Mouse (Mus musculus) retina, adult 2 months (tissue): ENCODE results near the gene 2310061I04Rik.
A peak's percentile ranks its signal among the peaks of the same experiment; 100 is the strongest.

Experiments used
- DNase-seq: peaks from one replicate; pipeline ENCODE4 v3.0.0-alpha.2; 2012; ENCODE audit warnings: low read depth, low spot score

The 2310061I04Rik gene

DNA sequence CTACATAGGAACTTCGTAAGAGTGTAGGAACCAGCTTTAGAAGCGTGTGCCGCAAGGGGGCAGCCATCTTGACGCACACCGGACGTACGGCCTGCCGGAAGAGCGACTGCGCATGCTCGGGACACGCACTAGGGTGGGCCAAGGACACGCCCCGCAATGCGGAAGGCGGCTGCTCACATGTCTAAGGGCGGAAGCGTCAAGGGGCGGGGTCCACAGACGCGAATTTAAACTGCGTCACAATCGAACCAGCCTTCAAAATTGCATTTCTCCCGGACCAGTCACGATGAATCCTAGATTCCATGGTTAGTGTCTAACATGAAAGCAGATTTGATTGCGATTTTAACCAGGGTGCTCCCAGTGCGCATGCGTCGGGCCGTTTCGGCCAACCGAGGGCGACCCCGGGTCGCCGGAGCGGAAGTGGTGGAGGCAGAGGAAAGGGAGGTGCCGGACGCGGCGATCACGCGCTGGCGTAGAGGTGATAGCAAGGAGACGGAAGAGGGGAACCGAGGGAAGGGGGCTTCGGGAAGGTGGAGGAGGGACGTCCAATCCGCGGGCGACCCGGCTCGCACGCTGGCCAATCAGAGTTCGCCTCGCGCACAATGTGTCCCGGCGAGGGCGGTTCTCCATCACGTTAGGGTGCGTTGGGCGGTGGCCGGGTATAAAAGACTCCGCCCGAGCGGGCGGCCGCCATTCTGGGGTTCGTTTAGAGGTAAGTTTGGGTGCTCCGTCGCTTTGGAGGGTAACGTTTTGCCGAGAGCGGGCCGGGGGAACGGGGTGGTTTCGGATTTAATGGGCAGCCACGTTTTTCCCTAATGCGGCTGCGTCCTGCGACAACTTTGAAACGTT is 19.3 kb upstream of the 2310061I04Rik start, which contains the start of the genes Mrps18b and Ppp1r10:
Gene Mrps18b, minus strand, starts transcription at position 93 of the 846 bp plus-strand sequence.
Gene Ppp1r10, plus strand, starts transcription at position 138 of the 846 bp plus-strand sequence.
- peak; percentile 99 for DNase-seq

DNA sequence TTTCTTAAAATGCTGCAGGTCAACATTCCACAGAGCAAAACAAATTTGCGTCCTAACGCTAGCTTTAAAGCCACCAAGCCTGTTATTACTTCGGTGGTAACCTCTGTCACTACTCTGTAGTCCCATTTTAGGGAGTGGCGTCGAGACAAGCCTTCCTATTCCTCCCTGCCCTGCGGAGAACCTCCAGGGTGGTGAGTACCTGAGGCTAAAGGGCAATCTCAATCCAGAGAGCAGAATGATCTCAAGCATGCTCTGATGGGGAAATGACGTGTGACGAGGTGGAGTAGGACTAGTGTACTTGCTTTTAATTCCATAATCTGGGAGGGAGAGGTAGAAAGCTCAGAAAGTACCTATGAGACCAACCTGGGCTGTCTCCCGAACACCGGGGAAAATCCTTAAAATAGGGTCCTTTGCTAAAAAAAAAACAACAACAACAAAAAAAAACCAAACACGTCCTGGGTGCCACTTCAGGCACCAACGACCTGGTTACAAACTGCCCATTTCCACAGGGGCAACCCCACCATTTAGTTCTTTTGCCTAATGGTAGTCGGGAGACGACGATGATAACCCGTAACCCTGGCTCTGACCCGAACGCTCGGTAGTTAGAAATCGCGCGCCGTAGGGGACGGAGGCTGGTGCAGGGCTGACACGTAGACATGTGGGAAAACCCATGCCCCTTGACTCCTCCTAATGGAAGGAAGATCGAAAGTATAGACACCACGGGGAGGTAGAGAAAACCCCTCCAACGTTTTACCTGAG is 18.5 kb upstream of the 2310061I04Rik start:
- no peak for DNase-seq

GRCm38 (mm10) chr17:35914975-35915374 is 17.7 kb upstream of the 2310061I04Rik start:
- no peak for DNase-seq

- peak; percentile 78 for DNase-seq
Observed at GRCm38 (mm10) chr17:35909919-35910369, 12.7 kb upstream of the 2310061I04Rik start, which contains the start of gene Atat1. TSS of gene Atat1 (minus strand) at chr17:35910075.

GRCm38 (mm10) chr17:35909186-35909918 is 12.1 kb upstream of the 2310061I04Rik start:
- no peak for DNase-seq

- no peak for DNase-seq
Observed at GRCm38 (mm10) chr17:35907609-35908008, 10.4 kb upstream of the 2310061I04Rik start.

GRCm38 (mm10) chr17:35905587-35905986 is 8.4 kb upstream of the 2310061I04Rik start:
- DNase-seq, result no peak

DNA sequence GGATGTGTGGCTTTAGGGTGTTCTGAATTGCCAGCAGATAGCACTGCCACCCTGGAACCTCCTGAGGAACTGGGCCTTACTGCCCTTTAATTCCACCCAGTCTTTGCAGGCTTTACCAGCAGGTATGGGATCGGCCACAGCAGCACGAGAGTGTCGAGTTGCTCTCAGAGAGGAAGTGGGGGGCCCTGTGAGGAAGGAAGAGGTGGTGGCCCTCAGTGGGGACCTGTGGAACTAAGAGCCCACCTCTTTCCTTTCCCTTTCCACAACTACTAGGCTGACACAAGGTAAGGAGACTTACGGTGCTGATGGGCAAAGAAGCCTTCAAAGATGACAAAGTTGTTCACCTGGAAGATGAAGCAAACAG is 6.7 kb upstream of the 2310061I04Rik start:
- DNase-seq, result no peak

DNA sequence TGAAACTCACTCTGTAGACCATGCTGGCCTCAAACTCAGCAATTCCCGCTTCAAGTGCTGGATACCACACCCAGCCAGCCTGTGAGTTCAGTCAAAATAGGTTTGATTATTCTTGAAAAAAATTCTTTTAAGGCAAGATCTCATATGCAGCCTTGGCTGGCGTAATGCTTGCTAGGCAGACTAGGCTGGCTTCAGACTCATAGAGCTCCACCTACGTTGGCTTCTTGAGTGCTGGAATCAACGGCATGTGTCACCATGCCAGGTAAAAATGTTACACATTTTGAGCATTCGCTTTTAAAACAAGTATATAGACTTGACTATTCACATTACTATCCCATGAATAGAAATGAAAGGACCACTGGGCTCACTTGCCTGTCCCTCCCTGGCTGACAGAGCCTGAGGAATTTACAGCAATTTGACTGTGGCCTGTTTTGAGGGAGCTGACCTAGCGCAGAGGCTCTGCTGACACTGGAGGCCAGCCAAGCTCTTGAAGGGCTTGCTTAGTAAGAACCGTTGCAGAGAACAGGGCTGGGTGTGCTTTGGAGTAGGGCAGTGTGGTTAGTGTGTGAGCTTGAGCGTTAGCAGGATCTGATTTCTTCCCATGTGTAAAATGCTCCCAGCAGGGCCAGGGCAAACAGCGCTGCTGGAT is 6.2 kb upstream of the 2310061I04Rik start:
- DNase-seq, result no peak

- no peak for DNase-seq
Observed at GRCm38 (mm10) chr17:35900636-35901035, 3.4 kb upstream of the 2310061I04Rik start.

DNA sequence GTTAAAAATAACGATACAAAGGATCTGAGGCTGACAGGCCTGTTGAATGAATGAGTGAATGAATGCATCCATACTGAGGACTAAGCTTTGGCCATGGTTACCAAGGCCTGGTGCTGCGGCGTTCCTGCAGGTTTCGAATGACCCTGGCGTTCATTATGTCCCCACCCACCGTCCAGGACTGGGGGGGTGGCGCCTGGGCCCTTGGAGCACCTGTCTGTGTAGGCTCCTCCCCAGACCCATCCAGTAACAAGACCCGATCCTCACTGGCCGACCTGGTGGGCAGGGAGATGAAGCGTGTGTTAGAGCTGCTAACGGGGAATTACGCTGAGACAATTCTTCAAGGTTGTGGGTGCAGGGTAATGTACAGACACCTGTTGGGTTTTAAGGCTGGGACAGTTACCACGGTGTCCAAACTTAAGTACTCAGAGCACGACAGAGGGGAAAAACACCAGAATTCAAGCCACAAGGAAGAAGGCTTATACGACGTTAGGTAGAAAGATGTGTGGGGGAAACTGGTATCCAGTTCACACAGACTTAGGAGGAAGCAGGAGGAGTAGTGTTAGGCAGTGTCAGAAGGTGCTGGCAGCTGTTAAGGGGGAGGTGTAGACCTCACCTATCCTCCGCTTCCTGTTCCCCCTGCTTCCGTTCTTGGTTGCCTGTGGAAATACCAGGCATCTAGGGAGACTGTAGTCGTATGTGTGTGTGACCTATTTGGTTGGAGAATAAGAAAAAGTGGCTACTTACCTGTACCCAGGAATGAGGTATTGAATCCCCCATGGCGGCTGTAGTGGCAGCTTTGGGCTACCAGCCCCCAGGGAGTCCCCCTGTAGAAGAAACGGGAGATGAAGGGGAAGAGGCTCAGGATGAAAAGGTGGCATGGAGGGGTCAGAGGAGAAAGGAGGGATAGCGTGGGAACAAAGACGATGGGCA is 678 bp upstream of the 2310061I04Rik start:
- DNase-seq, result no peak

GRCm38 (mm10) chr17:35887725-35888124 is 9.5 kb downstream of the 2310061I04Rik start:
- DNase-seq, result no peak

DNA sequence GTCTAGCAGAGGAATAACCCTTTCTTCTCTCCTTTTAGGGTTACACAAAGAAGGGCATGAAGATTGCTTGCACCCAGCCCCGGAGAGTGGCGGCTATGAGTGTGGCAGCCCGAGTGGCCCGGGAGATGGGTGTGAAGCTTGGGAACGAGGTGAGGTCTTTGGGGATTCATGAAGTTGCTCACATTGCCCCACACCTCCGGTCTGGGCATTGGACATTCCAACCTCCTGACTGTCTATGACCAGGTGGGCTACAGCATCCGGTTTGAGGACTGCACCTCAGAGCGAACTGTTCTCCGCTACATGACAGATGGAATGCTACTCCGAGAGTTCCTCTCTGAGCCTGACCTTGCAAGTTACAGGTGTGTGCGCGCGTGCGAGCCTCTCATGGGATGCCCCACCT is 13.5 kb downstream of the 2310061I04Rik start:
- DNase-seq, result no peak

GRCm38 (mm10) chr17:35882924-35883323 is 14.3 kb downstream of the 2310061I04Rik start:
- DNase-seq, result no peak

DNA sequence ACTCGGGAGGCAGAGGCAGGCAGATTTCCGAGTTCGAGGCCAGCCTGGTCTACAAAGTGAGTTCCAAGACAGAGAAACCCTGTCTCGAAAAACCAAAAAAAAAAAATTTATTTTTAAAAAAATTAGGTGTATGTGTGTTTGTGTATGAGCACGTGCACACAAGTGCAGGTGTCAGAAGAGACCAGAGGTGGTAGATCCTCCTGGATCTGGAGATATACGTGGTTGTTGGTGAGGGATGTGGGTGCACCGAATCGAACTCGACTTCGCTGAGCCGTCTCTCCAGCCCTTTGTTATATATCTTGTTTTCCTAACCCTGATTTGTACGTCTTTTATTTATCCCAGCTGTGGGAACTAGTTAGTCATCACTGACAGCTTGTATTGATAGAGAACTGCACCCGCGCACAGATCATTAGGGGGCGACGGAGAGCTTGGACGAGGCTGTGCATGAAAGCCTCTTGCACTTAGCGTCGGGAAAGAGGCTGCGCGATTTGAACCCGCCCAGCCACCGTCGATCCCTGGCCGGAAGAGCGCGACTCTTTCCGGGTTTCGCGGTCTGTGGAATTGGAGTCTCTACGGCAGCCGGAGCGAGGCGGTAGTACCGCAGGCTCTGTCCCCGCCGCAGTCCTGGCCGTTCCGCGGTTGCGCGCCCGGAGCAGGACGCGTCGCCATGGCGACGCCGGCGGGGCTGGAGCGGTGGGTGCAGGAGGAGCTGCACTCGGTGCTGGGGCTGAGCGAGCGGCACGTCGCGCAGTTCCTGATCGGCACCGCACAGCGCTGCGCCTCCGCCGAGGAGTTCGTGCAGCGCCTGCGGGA is 17.8 kb downstream of the 2310061I04Rik start, which contains the start of gene Dhx16:
Gene Dhx16, plus strand, starts transcription at position 575 of the 813 bp plus-strand sequence.
- DNase-seq, result peak; percentile 91

GRCm38 (mm10) chr17:35874721-35875120 is 22.5 kb downstream of the 2310061I04Rik start:
- DNase-seq, result no peak

DNA sequence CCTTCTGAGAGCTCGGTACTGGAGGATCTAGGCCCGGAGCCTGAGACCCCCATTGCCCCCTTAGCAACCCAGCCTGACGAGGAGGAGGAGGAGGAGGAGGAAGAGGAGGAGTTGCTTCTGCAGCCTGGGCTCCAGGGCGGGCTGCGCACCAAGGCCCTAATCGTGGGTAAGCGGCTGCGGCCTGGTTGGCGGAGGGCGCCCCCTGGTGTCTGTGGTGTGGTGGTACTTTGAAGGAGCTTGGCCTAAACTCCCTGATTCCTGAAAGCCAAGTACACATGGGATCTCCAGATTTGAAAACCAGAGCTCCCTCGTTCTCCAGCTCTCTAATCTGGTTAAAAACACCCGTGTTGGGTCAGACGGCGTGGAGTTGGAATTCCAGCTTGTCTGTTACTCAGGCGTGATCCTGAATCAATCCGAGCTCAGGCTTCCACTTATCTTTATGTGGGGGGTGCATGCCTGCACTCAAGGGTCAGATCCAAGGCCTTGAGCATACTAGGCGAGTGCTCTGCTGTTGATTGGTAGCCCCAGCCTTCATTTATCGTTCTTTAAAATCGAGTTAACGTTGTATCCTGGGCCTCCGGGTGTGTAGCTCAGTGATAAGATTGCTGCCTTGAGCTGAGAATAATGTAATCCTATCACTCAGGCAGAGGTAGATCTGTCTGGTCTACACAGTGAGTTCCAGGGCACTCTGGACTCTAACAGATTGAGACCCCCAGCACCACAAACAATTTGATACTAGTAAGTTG is 23.3 kb downstream of the 2310061I04Rik start:
- DNase-seq, result peak; percentile 73
